Mouse (Mus musculus) intestine, postnatal 0 days (tissue): ENCODE measurements around the gene Rarb. TPM values are rescaled to one million over a fixed set of nuclear protein-coding genes. Genes with fewer than 3 reads are reported as not detected.
A peak's percentile ranks its signal among the peaks of the same experiment; 100 is the strongest.

ENCODE experiments used
- ATAC-seq: fragments of 200-750 bp; cut with Nextera tagmentation; 2 replicates; pipeline ENCODE4 v1.8.0; 2017; ENCODE audit warnings: mild to moderate bottlenecking, moderate TSS enrichment, moderate library complexity
- H3K27ac ChIP-seq: fragments of 300-500 bp; sonication (generic); 2 replicates; pipeline ENCODE4 v1.5.1; 2014; ENCODE audit warnings: mild to moderate bottlenecking, low read depth, low read length, moderate library complexity
- H3K27me3 ChIP-seq: fragments of 300-500 bp; sonication (generic); replicated peaks from 2 replicates; pipeline ENCODE4 v1.6.1; 2014; ENCODE audit warnings: low read length, mixed read lengths; ENCODE audit not compliant: control insufficient read depth, insufficient read depth
- H3K36me3 ChIP-seq: fragments of 300-500 bp; sonication (generic); 2 replicates; pipeline ENCODE4 v1.6.1; 2014; ENCODE audit warnings: mild to moderate bottlenecking, moderate library complexity; ENCODE audit not compliant: control insufficient read depth, insufficient read depth
- H3K4me1 ChIP-seq: fragments of 300-500 bp; sonication (generic); replicated peaks from 2 replicates; pipeline ENCODE4 v1.6.1; 2014; ENCODE audit warnings: antibody characterized with exemption, low read length, mixed read lengths; ENCODE audit not compliant: control insufficient read depth, insufficient read depth
- H3K4me2 ChIP-seq: fragments of 300-500 bp; sonication (generic); replicated peaks from 2 replicates; pipeline ENCODE4 v1.6.1; 2014; ENCODE audit warnings: low read depth, mild to moderate bottlenecking, moderate library complexity
- H3K4me3 ChIP-seq: fragments of 300-500 bp; sonication (generic); 2 replicates; pipeline ENCODE4 v1.5.1; 2014; ENCODE audit warnings: low read depth, low read length
- H3K9ac ChIP-seq: fragments of 300-500 bp; sonication (generic); 2 replicates; pipeline ENCODE4 v1.6.1; 2014; ENCODE audit warnings: mild to moderate bottlenecking, low read depth, low read length
- H3K9me3 ChIP-seq: fragments of 300-500 bp; sonication (generic); 2 replicates; pipeline ENCODE4 v1.6.1; 2016; ENCODE audit warnings: mixed run types; ENCODE audit not compliant: control insufficient read depth
- CTCF ChIP-seq: sonication (generic); IDR thresholded peaks from 2 replicates; pipeline ENCODE4 v1.5.1; 2016; ENCODE audit warnings: low read depth, mild to moderate bottlenecking, control low read depth, antibody characterized with exemption, moderate library complexity
- WGBS: fragments of 180-500 bp; shearing (Covaris S2); extraction: QIAGEN DNeasy Blood & Tissue Kit; methylation state at CpG from one replicate; pipeline ENCODE4 v1.1.7; 2014; 5-methylcytosine and 5-hydroxymethylcytosine counted together
- polyA plus RNA-seq: library from polyadenylated mRNA; unstranded; fragments of >200 nt; fragmentation: Nextera tagmentation; extraction: Ambion mirVana; gene quantifications from 2 replicates; pipeline ENCODE4 v1.2.1, GENCODE M21; 2015

The Rarb gene
- polyA plus RNA-seq, 1 experiment from 2014 or later: 2.4 TPM

- no peaks in the 10 kb centered on the region for H3K9me3 ChIP-seq
- no peak overlapping the region for H3K4me3 ChIP-seq
- no peak for TF ChIP-seq CTCF
- H3K27ac ChIP-seq: no peak overlapping the region
- WGBS: 64% methylated on average over 8 of the region's 8 CpGs
- no peak for ATAC-seq
- no peaks in the 10 kb centered on the region for H3K36me3 ChIP-seq
- H3K27me3 ChIP-seq: no peaks in the 10 kb centered on the region
- no peaks in the 10 kb centered on the region for H3K4me1 ChIP-seq
- no peak overlapping the region for H3K4me2 ChIP-seq
- H3K9ac ChIP-seq: no peak overlapping the region
Observed at GRCm38 (mm10) chr14:16483656-16484380, 335.1 kb downstream of the Rarb start.

- 81% methylated on average over 6 of the region's 6 CpGs for WGBS
Observed at GRCm38 (mm10) chr14:16480621-16481020, 338.3 kb downstream of the Rarb start.

DNA sequence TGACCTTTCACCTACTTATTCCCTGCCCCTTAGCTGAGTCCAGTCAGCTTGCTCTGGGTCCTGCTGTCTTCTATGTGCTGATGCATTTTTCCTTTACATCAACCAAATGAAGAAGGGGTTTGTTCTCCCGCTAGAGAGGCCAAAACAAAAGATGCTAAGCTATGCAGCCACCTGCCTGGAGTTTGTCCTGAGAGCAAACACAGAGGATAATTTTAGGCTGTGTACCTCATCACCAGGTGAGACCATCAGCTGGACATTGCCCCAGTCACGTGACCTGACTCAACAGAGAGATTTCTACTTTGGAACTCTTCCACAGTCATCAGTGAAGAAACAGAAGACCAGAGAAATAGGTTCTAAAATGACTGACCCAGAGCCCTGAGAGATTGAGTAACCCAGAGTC, 339.4 kb downstream of the Rarb start:
- Histone ChIP-seq H3K9ac (no peak overlapping the region), H3K27me3 (no peaks in the 10 kb centered on the region), H3K4me1 (no peaks in the 10 kb centered on the region), H3K9me3 (no peaks in the 10 kb centered on the region), H3K4me3 (no peak overlapping the region), H3K4me2 (no peak overlapping the region), H3K36me3 (no peaks in the 10 kb centered on the region), H3K27ac (no peak overlapping the region)
- no peak for TF ChIP-seq CTCF
- ATAC-seq: no peak
- WGBS: 82% methylated on average over 2 of the region's 2 CpGs

More at GRCm38 (mm10) chr14:16480621-16481020, 338.3 kb downstream of the Rarb start:
- no peaks in the 10 kb centered on the region for H3K27me3 ChIP-seq
- no peaks in the 10 kb centered on the region for H3K4me1 ChIP-seq
- H3K36me3 ChIP-seq: no peaks in the 10 kb centered on the region
- no peak overlapping the region for H3K4me2 ChIP-seq
- no peak for TF ChIP-seq CTCF
- H3K4me3 ChIP-seq: no peak overlapping the region
- no peak for ATAC-seq
- H3K9ac ChIP-seq: no peak overlapping the region
- no peak overlapping the region for H3K27ac ChIP-seq
- H3K9me3 ChIP-seq: no peaks in the 10 kb centered on the region

DNA sequence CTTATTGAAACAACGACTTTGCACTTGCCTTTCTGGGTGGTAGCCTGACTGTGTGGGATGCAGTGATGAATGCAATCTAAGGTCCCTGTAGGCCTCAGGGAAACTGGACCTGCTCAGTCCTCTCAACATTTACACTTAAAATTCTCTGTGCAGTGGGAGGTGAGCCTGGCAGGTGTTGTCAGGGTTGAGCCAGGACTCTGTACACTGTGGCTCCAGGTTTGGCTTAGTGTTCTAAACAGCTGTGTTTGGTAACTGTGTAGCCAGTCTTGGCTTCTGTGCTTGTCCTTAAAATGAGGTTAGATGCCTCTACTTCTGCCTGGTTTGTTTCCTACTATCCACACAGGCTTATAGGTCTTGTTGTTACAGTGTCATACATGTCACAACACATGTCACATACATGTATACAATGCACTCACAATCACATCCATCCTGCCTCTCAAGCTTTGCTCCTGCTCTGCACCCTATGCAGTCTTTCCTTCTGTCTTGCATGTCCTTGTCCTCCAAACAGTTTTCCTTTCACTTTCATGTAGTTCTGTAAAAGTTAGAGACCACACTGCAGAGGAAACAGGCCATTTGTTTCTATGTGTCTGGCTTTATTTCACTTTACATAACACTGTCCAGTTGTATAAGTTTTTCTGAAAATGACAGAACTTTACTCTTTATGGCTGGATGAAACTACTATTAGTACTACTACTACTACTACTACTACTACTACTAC, 340.2 kb downstream of the Rarb start:
- 90% methylated on average over 1 of the region's 1 CpGs for WGBS
- Histone ChIP-seq H3K36me3 (no peaks in the 10 kb centered on the region), H3K4me2 (no peak overlapping the region), H3K27me3 (no peaks in the 10 kb centered on the region), H3K4me1 (no peaks in the 10 kb centered on the region), H3K9me3 (no peaks in the 10 kb centered on the region), H3K4me3 (no peak overlapping the region), H3K27ac (no peak overlapping the region), H3K9ac (no peak overlapping the region)
- no peak for ATAC-seq
- TF ChIP-seq CTCF: no peak

DNA sequence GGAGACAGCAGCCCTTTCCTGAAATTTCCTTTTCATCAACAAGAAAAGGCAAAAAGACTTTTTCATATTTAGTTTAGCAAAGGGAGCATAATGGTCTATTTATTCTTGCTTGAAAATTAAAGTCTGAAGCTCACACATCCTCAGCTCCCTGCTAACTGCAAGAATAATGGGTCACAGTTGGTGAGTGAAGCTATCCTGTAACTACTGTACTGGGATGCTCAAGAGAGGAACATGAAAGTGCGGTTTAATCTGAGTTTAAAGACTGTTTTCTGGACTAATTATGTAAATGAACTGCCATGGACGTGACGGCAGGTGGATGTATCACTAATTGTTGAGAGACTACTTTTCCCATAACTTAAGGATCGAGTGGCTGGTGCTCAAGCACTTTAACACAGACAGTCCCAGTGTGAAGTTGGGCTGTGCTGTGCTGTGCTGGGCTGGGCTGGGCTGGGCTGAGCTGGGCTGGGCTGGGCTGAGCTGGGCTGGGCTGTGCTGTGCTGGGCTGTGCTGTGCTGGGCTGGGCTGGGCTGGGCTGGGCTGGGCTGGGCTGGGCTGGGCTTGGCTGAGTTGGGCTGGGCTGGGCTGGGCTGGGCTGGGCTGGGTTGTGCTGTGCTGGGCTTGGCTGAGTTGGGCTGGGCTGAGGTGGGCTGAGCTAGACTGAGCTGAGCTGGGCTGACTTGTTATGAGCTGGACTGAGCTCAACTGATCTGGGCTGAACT, 370.5 kb downstream of the Rarb start:
- Histone ChIP-seq H3K27me3 (no peaks in the 10 kb centered on the region), H3K4me1 (no peaks in the 10 kb centered on the region), H3K27ac (no peak overlapping the region), H3K4me3 (no peak overlapping the region), H3K9me3 (no peaks in the 10 kb centered on the region), H3K9ac (no peak overlapping the region), H3K4me2 (no peak overlapping the region), H3K36me3 (no peaks in the 10 kb centered on the region)
- no peak for TF ChIP-seq CTCF
- WGBS: 47% methylated on average over 4 of the region's 4 CpGs
- peak; percentile 53; the same call in 1 of the 2 replicates for ATAC-seq

GRCm38 (mm10) chr14:16447587-16447986, 371.4 kb downstream of the Rarb start:
- Histone ChIP-seq H3K9ac (no peak overlapping the region), H3K36me3 (no peaks in the 10 kb centered on the region), H3K9me3 (no peaks in the 10 kb centered on the region), H3K4me1 (no peaks in the 10 kb centered on the region), H3K27ac (no peak overlapping the region), H3K4me2 (no peak overlapping the region), H3K4me3 (no peak overlapping the region), H3K27me3 (no peaks in the 10 kb centered on the region)
- peak; percentile 90 for ATAC-seq
- 20% methylated on average over 3 of the region's 3 CpGs for WGBS
- peak; percentile 71 for TF ChIP-seq CTCF
